Mouse (Mus musculus) cerebellum, adult 18-20 months (tissue): ENCODE measurements around the gene Copz1.
"Not testable (repeated sequence)": the region's sequence is repeated elsewhere in the genome, so short reads cannot be mapped to it uniquely, and the experiment has no call there.

Experiments used
- DNase-seq, 2 experiments: peaks; one replicate each; pipeline ENCODE4 v3.0.0; 2021

The Copz1 gene

DNA sequence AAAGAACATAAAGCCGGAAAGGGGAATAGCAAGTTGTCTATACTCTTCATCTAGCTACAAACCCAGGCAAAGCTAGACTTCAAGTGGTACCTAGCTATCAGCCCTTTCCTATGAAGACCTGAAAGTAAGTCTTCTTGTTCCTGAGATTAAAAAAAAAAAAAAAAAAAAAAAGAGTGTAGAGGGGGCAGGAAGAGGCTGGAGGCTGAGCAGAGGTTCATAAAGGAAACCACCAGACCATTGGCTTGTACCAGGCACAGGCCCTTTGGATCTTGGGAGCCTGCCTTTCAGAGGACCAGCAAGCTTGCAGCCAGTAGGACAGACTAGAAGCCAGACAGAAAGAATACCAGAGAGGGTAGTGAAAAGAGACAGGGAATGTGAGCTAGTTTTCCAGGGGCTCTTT lies 19.2 kb upstream of the Copz1 start:
- no peak for DNase-seq

GRCm38 (mm10) chr15:103255169-103255568 lies 17.3 kb upstream of the Copz1 start:
- no peak for DNase-seq

DNA sequence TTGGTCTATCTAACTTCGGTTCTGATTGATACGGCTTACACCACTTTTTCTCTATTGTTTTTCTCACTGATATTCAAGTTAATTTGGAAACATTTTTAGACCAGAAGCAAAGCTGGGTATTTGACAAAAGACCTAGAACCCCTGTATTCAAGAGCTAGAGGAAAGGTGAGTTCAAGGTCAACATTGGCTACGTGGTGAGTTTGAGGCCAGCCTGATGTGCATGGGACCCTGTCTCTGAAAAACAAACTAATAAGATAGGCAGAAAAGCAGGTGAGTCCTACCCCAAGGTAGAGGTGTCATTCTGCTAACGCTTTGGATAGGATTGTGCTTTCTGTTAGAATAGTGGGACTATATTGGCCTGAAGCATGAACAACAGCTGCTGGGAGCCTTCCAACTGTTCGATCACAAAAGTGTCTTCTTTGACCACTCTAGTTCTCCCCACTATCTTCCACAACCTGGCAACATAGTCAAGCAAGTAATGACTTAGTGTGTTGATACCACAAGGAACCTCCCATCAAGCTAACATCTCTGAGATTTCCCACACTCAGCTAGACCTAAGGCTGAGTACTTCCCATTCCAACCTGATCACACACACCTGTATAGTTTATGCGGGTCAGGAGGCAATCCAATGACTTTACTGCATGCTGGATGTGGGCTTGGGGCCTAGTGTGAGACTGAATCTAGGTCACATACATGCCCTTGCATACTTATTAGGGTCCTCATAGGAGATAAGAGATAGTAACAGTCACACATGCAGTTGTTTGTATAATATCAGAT lies 16.1 kb upstream of the Copz1 start:
- DNase-seq, result no peak

DNA sequence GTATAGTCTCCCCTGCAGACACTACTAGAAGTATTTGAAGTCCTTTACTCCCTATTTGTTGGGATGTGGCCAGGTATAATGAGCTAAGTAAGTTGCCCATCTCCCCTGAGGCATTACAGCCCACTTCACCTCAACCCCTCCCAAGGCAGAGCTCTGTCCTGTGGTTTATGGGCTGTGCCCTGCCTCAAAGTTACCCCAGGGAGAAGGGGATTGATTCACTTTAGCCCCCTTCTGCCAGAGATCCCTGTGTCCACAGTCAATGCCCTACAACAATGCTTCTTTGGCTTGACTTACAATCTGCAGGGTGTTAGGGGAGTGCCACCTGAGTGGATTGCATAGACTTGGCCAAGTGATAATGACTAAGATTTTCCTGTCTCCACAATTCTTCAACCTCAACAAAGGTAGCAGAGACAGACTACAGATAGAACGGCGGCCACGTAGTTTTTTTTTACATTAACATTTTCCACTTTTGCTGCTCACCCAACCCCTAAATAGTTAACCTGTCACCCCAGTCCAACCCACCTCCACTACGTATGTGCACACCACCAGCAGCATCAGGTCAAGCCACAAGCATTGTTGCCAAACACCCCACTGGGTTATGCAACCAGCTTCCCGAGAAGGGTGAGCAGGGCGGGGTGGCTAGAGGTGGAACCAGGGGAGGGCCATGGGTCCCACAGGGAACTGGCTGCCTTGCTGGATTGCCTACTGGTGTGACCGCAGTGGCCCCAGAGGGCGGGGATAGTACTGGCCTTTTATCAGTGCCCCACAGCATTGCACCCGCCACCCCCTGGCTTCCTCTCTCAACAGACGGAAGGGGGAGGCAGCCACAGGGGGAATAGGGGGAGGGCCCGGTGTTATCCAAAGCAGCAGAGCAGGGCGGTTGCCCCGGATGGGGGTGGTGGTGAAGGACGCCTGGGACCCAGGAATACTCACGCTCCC lies 14.5 kb upstream of the Copz1 start, which contains the start of gene Nfe2:
TSS of gene Nfe2 (minus strand) at position 614 of the 939 bp plus-strand sequence.
- no peak for DNase-seq

- no peak for DNase-seq
Observed at GRCm38 (mm10) chr15:103259162-103259561, 13.4 kb upstream of the Copz1 start.

DNA sequence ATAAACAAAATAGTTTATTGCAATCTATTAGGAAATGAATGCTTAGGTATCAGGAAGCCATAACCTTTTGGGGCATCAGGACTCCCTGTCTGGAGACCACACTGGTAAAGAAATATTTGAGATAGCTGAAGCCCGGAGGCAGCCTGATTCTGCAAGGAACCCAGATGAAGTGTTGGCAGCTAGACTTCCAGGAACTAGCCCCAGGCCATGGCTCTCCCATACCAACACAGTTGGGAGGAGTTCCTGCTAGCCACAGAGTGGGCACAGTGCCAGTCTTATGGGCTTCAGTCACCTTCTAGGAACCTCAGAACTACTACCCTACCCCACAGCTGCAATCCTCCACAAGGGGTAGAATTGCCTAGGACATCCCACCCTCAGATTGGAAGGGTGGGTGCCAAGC lies 12.5 kb upstream of the Copz1 start:
- DNase-seq, result no peak

- no peak for DNase-seq
Observed at GRCm38 (mm10) chr15:103264794-103265193, 7.7 kb upstream of the Copz1 start.

DNA sequence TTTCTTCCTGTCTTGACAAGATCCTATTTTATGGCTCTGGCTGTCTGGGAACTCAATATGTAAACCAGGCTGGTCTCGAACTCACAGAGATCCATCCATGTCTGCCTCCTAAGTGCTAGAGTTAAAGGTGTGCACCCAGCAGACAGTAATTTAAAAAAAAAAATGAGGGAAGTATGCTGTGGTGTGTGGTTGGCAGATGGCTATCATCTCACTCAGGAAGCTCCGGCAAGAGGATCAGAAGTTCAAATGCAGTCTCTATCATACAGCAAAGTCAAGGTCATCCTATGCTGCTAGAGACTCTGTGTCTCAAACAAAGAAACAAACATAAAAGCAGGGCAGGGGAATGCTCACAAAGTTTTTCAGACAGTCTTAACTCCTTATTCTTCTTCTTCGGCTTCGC lies 3.6 kb upstream of the Copz1 start:
- DNase-seq, result no peak

GRCm38 (mm10) chr15:103275943-103276342 lies 3.4 kb downstream of the Copz1 start:
- not testable (repeated sequence) for DNase-seq

DNA sequence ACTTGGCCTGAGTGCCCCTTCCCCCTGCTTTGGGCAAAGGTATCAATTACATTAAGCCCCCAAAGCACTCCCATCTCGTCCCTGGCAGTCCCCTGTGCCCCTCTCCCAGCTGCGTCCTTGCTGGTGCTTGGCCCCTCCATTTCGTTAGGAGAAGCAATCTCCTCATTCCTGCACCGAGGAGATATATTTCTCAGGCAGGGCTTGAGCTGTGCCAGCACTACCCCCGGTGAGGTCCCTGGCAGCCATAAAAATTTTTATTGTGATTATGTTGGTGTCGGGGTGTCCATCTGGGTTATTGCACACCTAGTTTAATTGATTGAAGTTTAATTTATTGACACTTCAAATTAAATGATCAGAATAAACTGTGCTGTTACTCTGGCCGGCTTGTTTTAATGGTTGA lies 5.4 kb downstream of the Copz1 start:
- no peak for DNase-seq

- no peak for DNase-seq
Observed at GRCm38 (mm10) chr15:103279750-103280149, 7.2 kb downstream of the Copz1 start.

DNA sequence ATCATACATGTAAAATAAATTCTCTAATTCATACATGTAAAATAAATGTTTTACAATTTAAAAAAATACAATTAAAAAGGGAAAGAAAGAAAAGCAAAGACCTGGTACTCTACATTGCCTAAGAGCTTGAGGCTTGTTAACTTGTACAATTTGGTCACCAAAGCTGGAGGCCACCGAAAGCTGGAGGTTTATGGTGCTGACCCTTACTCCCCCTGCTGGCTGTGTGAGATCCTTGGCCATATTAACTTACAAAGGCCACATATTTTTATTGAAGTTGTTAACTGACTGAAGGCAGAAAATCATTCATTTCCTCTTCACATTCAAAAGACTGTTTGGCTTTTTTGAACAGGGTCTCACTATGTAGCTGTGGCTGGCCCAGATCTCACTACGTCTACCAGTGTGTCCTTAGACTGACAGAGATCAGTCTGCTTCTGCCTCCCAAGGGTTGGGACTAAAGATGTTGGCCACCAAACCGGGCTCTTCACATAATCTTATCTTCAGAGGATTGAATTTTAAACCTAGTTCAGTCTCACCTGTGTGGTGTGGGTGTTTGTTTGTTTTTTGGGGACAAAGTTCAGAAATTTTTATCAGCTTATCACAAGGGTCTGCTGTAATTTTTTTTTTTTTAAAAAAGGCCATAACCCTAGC lies 8.4 kb downstream of the Copz1 start:
- no peak for DNase-seq

DNA sequence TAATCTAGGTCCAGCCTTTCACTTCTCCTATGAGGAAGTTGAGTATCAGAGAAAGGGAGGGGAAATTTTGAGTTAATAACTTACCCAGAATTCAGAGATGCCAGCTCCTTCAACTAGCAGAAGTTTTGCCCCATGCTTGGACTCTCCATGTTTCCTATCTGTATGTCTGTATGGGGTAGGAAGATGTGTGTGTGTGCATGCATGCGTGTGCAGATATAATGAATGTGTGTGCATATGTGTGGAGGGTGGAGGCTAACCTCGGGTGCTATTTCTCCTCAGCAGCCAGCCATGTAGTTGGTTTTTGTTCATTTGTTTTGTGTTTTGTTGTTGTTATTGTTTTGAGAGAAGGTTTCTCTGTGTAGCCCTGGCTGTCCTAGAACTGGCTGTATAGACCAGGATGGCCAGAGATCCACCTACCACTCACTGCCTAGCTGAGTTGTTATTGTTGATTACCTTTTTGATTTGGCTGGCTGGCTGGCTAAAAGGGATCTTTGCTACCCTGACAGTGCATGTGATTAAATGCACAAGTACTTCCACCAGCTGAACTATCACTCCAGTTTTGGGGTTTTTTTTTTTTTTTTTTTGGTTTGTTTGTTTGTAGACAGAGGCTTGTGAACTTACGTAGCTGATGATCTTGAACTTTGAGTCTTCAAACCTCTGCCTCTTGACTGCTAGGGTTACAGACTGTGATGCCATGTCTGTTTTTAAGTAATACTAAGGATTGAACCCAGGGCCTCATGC lies 9.1 kb downstream of the Copz1 start:
- no peak for DNase-seq

GRCm38 (mm10) chr15:103284066-103284465 lies 11.6 kb downstream of the Copz1 start:
- DNase-seq, result no peak

- DNase-seq, result no peak
Observed at GRCm38 (mm10) chr15:103284647-103285046, 12.1 kb downstream of the Copz1 start.

GRCm38 (mm10) chr15:103285778-103286417 lies 13.4 kb downstream of the Copz1 start:
- DNase-seq, result no peak

DNA sequence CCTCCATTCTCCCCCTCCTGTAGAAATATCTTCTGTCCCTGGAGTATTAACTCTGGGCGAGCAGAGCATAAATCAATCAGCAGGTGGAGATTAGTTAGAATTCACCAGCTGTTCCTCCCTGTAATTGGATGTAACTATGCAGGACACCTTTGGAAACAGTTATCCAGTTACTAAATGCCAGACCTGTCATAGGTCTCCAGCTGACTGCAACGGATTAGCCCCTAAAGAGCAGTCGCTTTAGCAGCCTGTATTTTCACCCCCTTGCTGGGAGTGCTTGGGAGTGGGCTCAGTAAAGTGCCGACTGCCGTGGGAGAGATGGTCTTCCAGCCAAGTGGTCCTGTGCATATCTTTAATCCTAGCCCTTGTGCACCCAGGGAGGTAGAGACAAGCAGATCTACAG lies 17.1 kb downstream of the Copz1 start:
- no peak for DNase-seq

GRCm38 (mm10) chr15:103290417-103290816 lies 17.9 kb downstream of the Copz1 start:
- DNase-seq, result no peak

GRCm38 (mm10) chr15:103290843-103291242 lies 18.3 kb downstream of the Copz1 start:
- DNase-seq, result no peak

DNA sequence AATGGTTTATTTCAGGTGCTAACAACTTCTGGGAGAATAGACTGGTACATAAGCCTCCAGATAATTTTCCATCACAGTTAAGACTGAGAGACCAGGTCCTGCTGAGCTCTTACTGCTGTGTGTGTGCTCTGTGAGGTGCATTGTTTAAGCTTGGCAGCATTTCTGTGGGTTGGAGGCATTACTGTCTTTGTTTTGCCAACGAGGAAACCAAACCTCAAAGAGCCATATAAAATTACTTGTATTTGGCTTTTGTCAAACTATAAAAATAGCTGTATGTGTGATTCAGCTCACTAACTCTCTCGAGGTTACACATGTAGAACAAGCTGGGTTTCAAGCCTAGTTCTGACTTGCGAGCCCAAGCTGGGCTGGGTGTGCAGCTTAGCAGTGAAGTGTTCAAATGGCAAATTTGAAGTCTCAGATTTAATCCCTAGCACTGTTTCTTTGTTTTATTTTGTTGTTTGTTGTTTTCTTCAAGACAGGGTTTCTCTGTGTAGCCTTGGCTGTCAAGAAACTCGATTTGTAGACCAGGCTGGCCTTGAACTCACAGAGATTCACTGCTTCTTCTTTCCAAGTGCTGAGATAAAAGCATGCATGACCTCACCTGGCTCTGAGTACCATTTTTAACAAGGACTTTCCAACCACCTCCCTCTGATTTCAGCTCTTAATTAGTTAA lies 20.3 kb downstream of the Copz1 start:
- DNase-seq, result no peak

GRCm38 (mm10) chr15:103293375-103293774 lies 20.9 kb downstream of the Copz1 start:
- DNase-seq, result no peak

GRCm38 (mm10) chr15:103294649-103295048 lies 22.1 kb downstream of the Copz1 start:
- no peak for DNase-seq
